Mouse (Mus musculus): ENCODE data around the gene Nap1l4.

- TF ChIP-seq TAL1 (IDR thresholded peaks at IDR 0.05; ENCODE audit: low read length) (no peak), GATA1 (IDR thresholded peaks at IDR 0.05; ENCODE audit: low read length) (no peak)
Observed at GRCm38 (mm10) chr7:143505411-143505810, 43.5 kb downstream of the Nap1l4 start.
